Mouse (Mus musculus) heart, postnatal 0 days (tissue): ENCODE data around the gene Pkd1l3.

Source experiments
- CTCF ChIP-seq: IDR thresholded peaks from 2 replicates; pipeline ENCODE4 v1.5.1; 2016; ENCODE audit warnings: antibody characterized with exemption, control low read depth, low read depth
- EP300 ChIP-seq: IDR thresholded peaks from 2 replicates; pipeline ENCODE4 v1.6.1; 2016; ENCODE audit warnings: antibody characterized with exemption, low read depth

- TF ChIP-seq CTCF: no peak
- TF ChIP-seq EP300: no peak
Observed at GRCm38 (mm10) chr8:109712521-109712920, 98.2 kb downstream of the Pkd1l3 start.
